Mouse (Mus musculus) limb, embryonic 14.5 days (tissue): ENCODE results near the gene Gpx3. TPM values are rescaled to one million over a fixed set of nuclear protein-coding genes. Genes with fewer than 3 reads are reported as not detected.

Experiments
- ATAC-seq: fragments of 200-750 bp; cut with Nextera tagmentation; 2 replicates; pipeline ENCODE4 v1.8.0; 2017; ENCODE audit warnings: low read depth, moderate number of reproducible peaks, moderate TSS enrichment; ENCODE audit not compliant: low FRiP score
- DNase-seq: peaks from one replicate; pipeline ENCODE4 v3.0.0-alpha.2; 2015; ENCODE audit warnings: low spot score
- H3K27ac ChIP-seq: fragments of 300-500 bp; sonication (generic); replicated peaks from 2 replicates; pipeline ENCODE4 v1.5.1; 2014; ENCODE audit warnings: low read depth, mild to moderate bottlenecking, low read length, moderate library complexity, mixed read lengths
- H3K27me3 ChIP-seq: fragments of 300-500 bp; sonication (generic); 2 replicates; pipeline ENCODE4 v1.6.1; 2014; ENCODE audit warnings: low read length, mixed read lengths; ENCODE audit not compliant: control insufficient read depth, insufficient read depth
- H3K36me3 ChIP-seq: fragments of 300-500 bp; sonication (generic); 2 replicates; pipeline ENCODE4 v1.6.1; 2014; ENCODE audit warnings: mild to moderate bottlenecking, low read length, moderate library complexity, mixed read lengths; ENCODE audit not compliant: control insufficient read depth, insufficient read depth
- H3K4me1 ChIP-seq: fragments of 300-500 bp; sonication (generic); 2 replicates; pipeline ENCODE4 v1.6.1; 2014; ENCODE audit warnings: antibody characterized with exemption, low read length, mixed read lengths; ENCODE audit not compliant: control insufficient read depth, insufficient read depth
- H3K4me2 ChIP-seq: fragments of 300-500 bp; sonication (generic); replicated peaks from 2 replicates; pipeline ENCODE4 v1.6.1; 2014; ENCODE audit warnings: low read depth, mild to moderate bottlenecking, low read length, moderate library complexity; ENCODE audit not compliant: severe bottlenecking
- H3K4me3 ChIP-seq: fragments of 300-500 bp; sonication (generic); replicated peaks from 2 replicates; pipeline ENCODE4 v1.5.1; 2014; ENCODE audit warnings: low read length
- H3K9ac ChIP-seq: fragments of 300-500 bp; sonication (generic); 2 replicates; pipeline ENCODE4 v1.6.1; 2014; ENCODE audit warnings: mild to moderate bottlenecking, low read depth, low read length, moderate library complexity; ENCODE audit not compliant: severe bottlenecking
- H3K9me3 ChIP-seq: fragments of 300-500 bp; sonication (generic); 2 replicates; pipeline ENCODE4 v1.6.1; 2016; ENCODE audit warnings: low read length; ENCODE audit not compliant: control insufficient read depth
- POLR2A ChIP-seq: fragments of 200-500 bp; IDR thresholded peaks from 2 replicates; pipeline ENCODE4 v1.8.0; 2012; ENCODE audit warnings: inconsistent platforms, mild to moderate bottlenecking, moderate library complexity, borderline replicate concordance; ENCODE audit not compliant: insufficient read depth, insufficient read length; ENCODE audit errors: extremely low read depth
- WGBS: fragments of 180-500 bp; shearing (Covaris S2); extraction: QIAGEN DNeasy Blood & Tissue Kit; methylation state at CpG from one replicate; pipeline ENCODE4 v1.1.7; 2014; 5-methylcytosine and 5-hydroxymethylcytosine counted together
- polyA plus RNA-seq, 2 experiments: library from polyadenylated mRNA; depleted of rRNA in 1 of 2; stranded (reverse) in 1 of 2; unstranded in 1 of 2; fragments of >200 nt; fragmentation: Nextera tagmentation in 1 of 2; extraction: Ambion mirVana in 1 of 2; gene quantifications; 2 replicates each; pipeline versions ENCODE4 v1.2.1 to v1.2.3; 2012 to 2014

The Gpx3 gene
- polyA plus RNA-seq, 2 experiments: 14.5 to 37.3 TPM

- 90% methylated on average over 5 of the region's 5 CpGs for WGBS
- H3K36me3 ChIP-seq: peaks cover 81% of the 10 kb centered on the region
- H3K4me3 ChIP-seq: no peak overlapping the region
- H3K9me3 ChIP-seq: no peaks in the 10 kb centered on the region
- H3K9ac ChIP-seq: no peak overlapping the region
- no peak for ATAC-seq
- H3K4me2 ChIP-seq: no peak overlapping the region
- TF ChIP-seq POLR2A: no peak
- no peak for DNase-seq
- no peaks in the 10 kb centered on the region for H3K27me3 ChIP-seq
- H3K4me1 ChIP-seq: no peaks in the 10 kb centered on the region
- no peak overlapping the region for H3K27ac ChIP-seq
Measured at GRCm38 (mm10) chr11:54913841-54914240, 11.6 kb downstream of the Gpx3 start.

DNA sequence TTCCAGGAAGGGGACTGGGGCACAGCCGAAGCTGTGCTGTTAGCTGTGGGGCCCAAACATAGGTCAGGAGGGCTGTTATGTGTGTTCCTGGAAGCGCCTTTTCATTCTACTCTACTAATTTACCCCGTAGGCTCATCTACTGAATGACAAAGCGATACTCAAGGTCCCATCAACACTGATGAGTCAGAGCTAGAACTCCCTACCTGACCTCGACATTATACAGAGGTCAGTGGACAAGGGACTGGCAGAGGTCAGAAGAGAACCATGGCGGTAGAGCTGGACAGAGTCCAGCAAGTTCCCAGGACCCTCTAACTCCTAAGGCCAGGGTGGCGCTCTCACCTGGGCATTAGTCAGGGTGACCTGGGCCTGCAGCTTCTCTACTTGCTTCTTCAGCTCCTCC is 15.2 kb downstream of the Gpx3 start:
- DNase-seq (no peak), ATAC-seq (no peak)
- Histone ChIP-seq H3K4me1 (no peaks in the 10 kb centered on the region), H3K27me3 (no peaks in the 10 kb centered on the region), H3K9me3 (no peaks in the 10 kb centered on the region), H3K4me2 (no peak overlapping the region), H3K4me3 (no peak overlapping the region), H3K9ac (no peak overlapping the region), H3K27ac (no peak overlapping the region), H3K36me3 (peaks cover 85% of the 10 kb centered on the region)
- TF ChIP-seq POLR2A: no peak
- WGBS: 93% methylated on average over 7 of the region's 7 CpGs

GRCm38 (mm10) chr11:54918273-54918672 is 16.0 kb downstream of the Gpx3 start:
- no peak overlapping the region for H3K4me3 ChIP-seq
- peaks cover 88% of the 10 kb centered on the region for H3K36me3 ChIP-seq
- no peak overlapping the region for H3K27ac ChIP-seq
- H3K27me3 ChIP-seq: no peaks in the 10 kb centered on the region
- no peak overlapping the region for H3K9ac ChIP-seq
- DNase-seq (no peak), ATAC-seq (no peak)
- no peaks in the 10 kb centered on the region for H3K9me3 ChIP-seq
- WGBS: 88% methylated on average over 4 of the region's 4 CpGs
- H3K4me2 ChIP-seq: no peak overlapping the region
- H3K4me1 ChIP-seq: no peaks in the 10 kb centered on the region
- no peak for TF ChIP-seq POLR2A

DNA sequence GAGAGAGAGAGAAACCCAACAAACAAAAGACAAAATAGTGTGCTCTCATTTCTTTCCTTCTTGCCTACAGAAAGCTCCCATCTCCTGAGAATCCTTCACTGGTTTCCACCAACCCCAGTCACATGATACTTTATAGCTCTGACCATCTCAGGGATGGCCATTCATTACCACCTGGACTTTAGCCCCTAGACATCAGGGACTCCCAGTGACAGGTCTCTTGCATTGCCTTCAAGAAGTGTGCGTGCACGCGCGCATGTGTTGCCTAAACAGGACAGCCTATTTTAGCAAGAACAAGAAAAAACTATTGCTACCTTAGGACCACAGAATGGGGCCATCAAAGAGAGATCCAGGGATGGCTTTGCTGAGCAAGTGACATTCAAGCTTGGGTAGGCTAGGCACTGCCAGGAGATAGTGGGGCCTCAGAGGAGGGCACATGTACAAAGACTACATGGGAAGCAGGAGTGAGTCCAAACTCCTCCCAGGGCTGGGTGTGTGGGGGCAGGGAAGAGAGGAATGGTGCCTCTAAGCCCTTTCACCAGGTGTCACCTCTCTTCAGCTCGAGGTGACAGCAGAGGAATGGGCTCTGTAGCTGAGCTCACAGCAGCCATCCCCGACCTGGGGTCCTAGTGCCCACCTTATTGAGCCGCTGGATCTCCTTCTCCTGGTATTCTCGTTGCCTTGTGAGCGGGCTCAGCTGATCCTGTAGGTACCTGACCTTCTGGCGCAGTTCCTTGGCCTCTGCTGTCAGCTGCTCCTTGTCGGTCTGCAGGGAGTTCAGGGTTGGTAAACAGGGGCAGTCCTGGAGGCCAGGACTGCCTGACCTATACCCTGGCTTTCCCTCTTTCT is 18.1 kb downstream of the Gpx3 start:
- no peaks in the 10 kb centered on the region for H3K4me1 ChIP-seq
- no peak for ATAC-seq
- no peak for DNase-seq
- no peak overlapping the region for H3K4me2 ChIP-seq
- no peaks in the 10 kb centered on the region for H3K27me3 ChIP-seq
- no peaks in the 10 kb centered on the region for H3K9me3 ChIP-seq
- TF ChIP-seq POLR2A: no peak
- H3K27ac ChIP-seq: no peak overlapping the region
- H3K36me3 ChIP-seq: peaks cover 92% of the 10 kb centered on the region
- 76% methylated on average over 10 of the region's 11 CpGs for WGBS
- no peak overlapping the region for H3K9ac ChIP-seq
- no peak overlapping the region for H3K4me3 ChIP-seq

DNA sequence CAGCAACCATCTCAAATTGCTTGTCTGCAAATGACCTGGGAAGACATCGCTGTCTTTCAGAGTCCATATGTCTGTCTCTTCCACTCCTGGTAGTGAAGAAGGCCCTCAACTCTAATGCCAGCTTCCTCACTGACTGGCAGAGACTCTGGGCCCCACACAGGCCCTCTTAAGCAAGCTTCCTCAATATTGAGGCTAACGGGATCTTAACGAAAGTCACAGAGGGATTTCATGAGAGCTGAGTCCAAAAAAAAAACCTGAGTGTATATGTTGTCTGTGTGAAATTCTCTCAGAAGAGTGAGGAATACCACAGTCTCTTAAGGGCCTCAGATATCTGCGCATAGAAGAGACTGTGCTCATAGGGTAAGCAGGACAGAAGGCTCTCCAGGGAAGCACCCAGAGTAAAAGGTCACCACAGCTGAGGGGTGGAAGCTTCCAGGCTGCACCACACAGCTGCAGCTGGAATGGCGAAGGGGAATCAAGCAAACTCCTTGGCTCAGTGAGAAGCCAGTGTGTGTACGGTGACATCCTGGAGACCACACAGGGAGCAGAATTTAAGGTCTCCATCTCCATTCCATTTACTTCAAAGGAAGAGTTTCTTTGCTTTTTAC is 18.8 kb downstream of the Gpx3 start:
- 73% methylated on average over 6 of the region's 6 CpGs for WGBS
- Histone ChIP-seq H3K27ac (no peak overlapping the region), H3K4me2 (no peak overlapping the region), H3K4me1 (no peaks in the 10 kb centered on the region), H3K9ac (no peak overlapping the region), H3K9me3 (no peaks in the 10 kb centered on the region), H3K27me3 (no peaks in the 10 kb centered on the region), H3K36me3 (peaks cover 94% of the 10 kb centered on the region), H3K4me3 (no peak overlapping the region)
- no peak for ATAC-seq
- DNase-seq: no peak
- TF ChIP-seq POLR2A: no peak
